Mouse (Mus musculus): ENCODE results near the gene Tbx10.

DNA sequence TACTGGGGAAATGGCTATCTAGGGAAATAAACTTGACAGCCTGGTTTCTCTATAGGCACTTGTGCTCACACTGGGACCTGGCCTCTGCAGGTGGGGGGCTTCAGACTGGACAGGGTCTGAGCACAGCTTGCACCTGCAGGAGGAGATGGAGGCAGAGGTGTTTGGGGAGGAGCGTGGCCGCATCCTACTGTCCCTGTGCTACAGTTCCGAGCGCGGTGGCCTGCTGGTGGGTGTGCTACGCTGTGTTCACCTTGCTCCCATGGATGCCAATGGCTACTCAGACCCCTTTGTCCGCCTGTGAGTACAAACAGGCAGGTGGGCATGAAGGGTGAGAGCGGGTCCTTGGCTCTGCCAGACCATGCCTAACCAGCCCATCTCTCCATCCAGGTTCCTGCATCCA, 13.4 kb downstream of the Tbx10 start:
- TF ChIP-seq CTCF (conservative IDR thresholded peaks at IDR 0.05; ENCODE audit: low read length) (no peak), POU5F1 (IDR thresholded peaks at IDR 0.05; ENCODE audit: borderline replicate concordance, low read length) (no peak)

All from E14TG2a.4 (cell line).